Mouse (Mus musculus) skeletal muscle tissue, adult 2 months (tissue): Measurements from ENCODE around the gene Tfap2e.

Source experiments
- DNase-seq: peaks from one replicate; pipeline ENCODE4 v3.0.0-alpha.2; 2012; ENCODE audit warnings: low read depth, low spot score

Gene Tfap2e

GRCm38 (mm10) chr4:126736001-126736414 is at the start of gene Tfap2e:
TSS of gene Tfap2e (minus strand) at chr4:126736240.
- DNase-seq = no peak

- no peak for DNase-seq
Observed at GRCm38 (mm10) chr4:126782996-126783395, 47.0 kb upstream of the Tfap2e start.

- no peak for DNase-seq
Observed at GRCm38 (mm10) chr4:126782512-126782911, 46.5 kb upstream of the Tfap2e start.

GRCm38 (mm10) chr4:126781871-126782270 is 45.8 kb upstream of the Tfap2e start:
- DNase-seq = no peak

GRCm38 (mm10) chr4:126779826-126780775 is 44.1 kb upstream of the Tfap2e start:
- DNase-seq = no peak

- DNase-seq = no peak
Observed at GRCm38 (mm10) chr4:126779148-126779581, 43.1 kb upstream of the Tfap2e start.

GRCm38 (mm10) chr4:126775182-126775581 is 39.1 kb upstream of the Tfap2e start:
- DNase-seq = no peak

- no peak for DNase-seq
Observed at GRCm38 (mm10) chr4:126773871-126774270, 37.8 kb upstream of the Tfap2e start.

- DNase-seq = no peak
Observed at GRCm38 (mm10) chr4:126770831-126771230, 34.8 kb upstream of the Tfap2e start.

- no peak for DNase-seq
Observed at GRCm38 (mm10) chr4:126769800-126770563, 33.9 kb upstream of the Tfap2e start.

- no peak for DNase-seq
Observed at GRCm38 (mm10) chr4:126763483-126763882, 27.4 kb upstream of the Tfap2e start.

- no peak for DNase-seq
Observed at GRCm38 (mm10) chr4:126762586-126763359, 26.7 kb upstream of the Tfap2e start.

GRCm38 (mm10) chr4:126759435-126759834 is 23.4 kb upstream of the Tfap2e start:
- no peak for DNase-seq

- no peak for DNase-seq
Observed at GRCm38 (mm10) chr4:126758299-126758698, 22.3 kb upstream of the Tfap2e start.

GRCm38 (mm10) chr4:126756766-126757165 is 20.7 kb upstream of the Tfap2e start:
- DNase-seq = no peak

- no peak for DNase-seq
Observed at GRCm38 (mm10) chr4:126754736-126755374, 18.8 kb upstream of the Tfap2e start.

- DNase-seq = no peak
Observed at GRCm38 (mm10) chr4:126754231-126754611, 18.2 kb upstream of the Tfap2e start.

GRCm38 (mm10) chr4:126753268-126754230 is 17.5 kb upstream of the Tfap2e start, which contains the start of the genes Ncdn and AU040320:
TSS of gene Ncdn (minus strand) at chr4:126753438.
TSS of gene AU040320 (plus strand) at chr4:126753544.
- peak; percentile 93 for DNase-seq

GRCm38 (mm10) chr4:126752608-126753141 is 16.6 kb upstream of the Tfap2e start:
- no peak for DNase-seq
